Mouse (Mus musculus): Measurements from ENCODE around the gene Aff3.

- TF ChIP-seq POLR2A (IDR thresholded peaks at IDR 0.05; ENCODE audit: insufficient read depth, low read depth, low read length) (no peak), CTCF (IDR thresholded peaks at IDR 0.05) (no peak)
Observed at GRCm38 (mm10) chr1:38377930-38378329, 286.8 kb downstream of the Aff3 start.
